Mouse (Mus musculus): ENCODE measurements around the gene Sap25. TPM values are rescaled to one million over a fixed set of nuclear protein-coding genes. Genes with fewer than 3 reads are reported as not detected.

Gene Sap25
- total RNA-seq, 2 experiments from 2014 or later = 4.2 to 9.7 TPM

Other genes starting within 250 kb of the Sap25 start
- under 1 TPM; 0.09 to 0.15 TPM for gene Zan, start 164.3 kb upstream of the Sap25 start, total RNA-seq (2021)
- 10 to 100 TPM; 23.8 to 27.2 TPM for gene Pop7, start 138.8 kb upstream of the Sap25 start, total RNA-seq (2021)
- 10 to 100 TPM; 24.2 to 39.1 TPM for gene Gigyf1, start 122.8 kb upstream of the Sap25 start, total RNA-seq (2021)
- gene Epo, start 108.1 kb upstream of the Sap25 start, total RNA-seq (2021) = not detected
- 100 to 1,000 TPM; 592 to 682 TPM for gene Gnb2, start 107.8 kb upstream of the Sap25 start, total RNA-seq (2021)
- 1 to 10 TPM; 3.2 to 4.6 TPM for gene Actl6b, start 87.8 kb upstream of the Sap25 start, total RNA-seq (2021)
- gene Tfr2, start 71.5 kb upstream of the Sap25 start, total RNA-seq (2021) = 10 to 100 TPM; 18.8 to 42.1 TPM
- 10 to 100 TPM; 43.3 to 47.4 TPM for gene Mospd3, start 40.3 kb upstream of the Sap25 start, total RNA-seq (2021)
- 100 to 1,000 TPM; 347 to 368 TPM for gene Pcolce, start 27.6 kb upstream of the Sap25 start, total RNA-seq (2021)
- 1 to 10 TPM in 1 of 2 experiments, under 1 TPM in 1; 0.51 to 1.2 TPM for gene Fbxo24, start 12.3 kb upstream of the Sap25 start, total RNA-seq (2021)
- gene Lrch4, start 12.2 kb upstream of the Sap25 start, total RNA-seq (2021) = 10 to 100 TPM; 25.0 to 29.9 TPM
- gene Gm20605, start 12.2 kb upstream of the Sap25 start, total RNA-seq (2021) = 10 to 100 TPM in 1 of 2 experiments, 1 to 10 TPM in 1; 5.7 to 10.6 TPM
- gene Irs3, start 4.4 kb downstream of the Sap25 start, total RNA-seq (2021) = 1 to 10 TPM; 2.1 to 4.0 TPM
- 10 to 100 TPM; 21.0 to 21.9 TPM for gene Agfg2, start 43.4 kb downstream of the Sap25 start, total RNA-seq (2021)
- 1 to 10 TPM; 4.9 to 6.5 TPM for gene Nyap1, start 100.3 kb downstream of the Sap25 start, total RNA-seq (2021)
- 100 to 1,000 TPM in 1 of 2 experiments, 10 to 100 TPM in 1; 88.3 to 101 TPM for gene Tsc22d4, start 104.4 kb downstream of the Sap25 start, total RNA-seq (2021)
- gene Ppp1r35, start 137.5 kb downstream of the Sap25 start, total RNA-seq (2021) = 10 to 100 TPM; 21.6 to 23.1 TPM
- 10 to 100 TPM; 43.5 to 47.9 TPM for gene Mepce, start 146.3 kb downstream of the Sap25 start, total RNA-seq (2021)
- 1 to 10 TPM; 5.9 to 6.7 TPM for gene Zcwpw1, start 146.5 kb downstream of the Sap25 start, total RNA-seq (2021)
- 1 to 10 TPM; 1.6 to 2.8 TPM for gene Pilra, start 194.9 kb downstream of the Sap25 start, total RNA-seq (2021)
- 1 to 10 TPM; 1.5 to 2.1 TPM for gene Pilrb1, start 216.8 kb downstream of the Sap25 start, total RNA-seq (2021)
- 1 to 10 TPM; 2.0 to 2.2 TPM for gene Pilrb2, start 230.5 kb downstream of the Sap25 start, total RNA-seq (2021)

Measured in adrenal gland, postnatal 10 days (tissue).